Mouse (Mus musculus): ENCODE measurements at regions not wholly inside any gene's neighbourhood (a gene's known extent, or its start where the extent isn't known, plus 50 kb on each side); places are given as distances from the start of the nearest gene placed in this dataset.

GRCm38 (mm10) chr1:41390102-41390884, 584.9 kb downstream of the Tmem182 start:
- TF ChIP-seq POLR2A (IDR thresholded peaks at IDR 0.05; ENCODE audit: insufficient read depth, low read length) = no peak
- TF ChIP-seq EP300 (IDR thresholded peaks at IDR 0.05; ENCODE audit: insufficient read depth, low read depth, low read length) = peak; percentile 96
- Histone ChIP-seq H3K27me3 (ENCODE audit: control insufficient read depth, insufficient read depth, low read length, poor library complexity, severe bottlenecking) (no peaks in the 10 kb centered on the region), H3K9ac (ENCODE audit: low read depth, poor library complexity, severe bottlenecking) (no peak overlapping the region), H3K4me3 (ENCODE audit: low read depth, low read length) (no peak overlapping the region), H3K4me1 (ENCODE audit: control insufficient read depth, insufficient read depth, low read length) (no peaks in the 10 kb centered on the region), H3K36me3 (ENCODE audit: control insufficient read depth, insufficient read depth, low read length, poor library complexity, severe bottlenecking) (no peaks in the 10 kb centered on the region), H3K27ac (ENCODE audit: insufficient read depth, low read length) (0 out of 2 replicates have a peak overlapping the region, but pooled peaks have one; percentile 16), H3K9me3 (replicated peaks; ENCODE audit: control insufficient read depth, insufficient read depth, low read length, poor library complexity, severe bottlenecking) (no peaks in the 10 kb centered on the region)

DNA sequence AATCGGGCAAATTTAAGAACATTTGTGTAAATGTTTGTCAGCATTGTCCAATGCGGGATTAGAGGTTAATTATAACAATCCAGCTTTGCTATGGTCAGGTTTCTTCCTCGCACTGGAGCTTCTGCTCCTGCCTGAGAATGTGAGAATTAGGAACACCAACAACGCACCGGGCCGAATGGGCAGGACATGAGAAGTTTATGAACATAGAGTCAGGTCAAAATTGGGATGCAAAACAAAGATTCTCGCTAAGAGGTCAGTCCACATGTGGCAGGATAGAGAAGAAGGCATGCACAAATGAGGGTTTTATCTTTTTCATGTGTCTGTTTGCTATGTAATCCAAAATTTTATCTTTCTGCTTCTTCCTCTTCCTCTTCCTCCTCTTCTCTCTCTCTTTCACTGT, 585.7 kb downstream of the Tmem182 start:
- Histone ChIP-seq H3K9me3 (replicated peaks; ENCODE audit: control insufficient read depth, insufficient read depth, low read length, poor library complexity, severe bottlenecking) (no peaks in the 10 kb centered on the region), H3K9ac (ENCODE audit: low read depth, poor library complexity, severe bottlenecking) (no peak overlapping the region), H3K27me3 (ENCODE audit: control insufficient read depth, insufficient read depth, low read length, poor library complexity, severe bottlenecking) (no peaks in the 10 kb centered on the region), H3K4me1 (ENCODE audit: control insufficient read depth, insufficient read depth, low read length) (no peaks in the 10 kb centered on the region), H3K27ac (ENCODE audit: insufficient read depth, low read length) (no peak overlapping the region), H3K36me3 (ENCODE audit: control insufficient read depth, insufficient read depth, low read length, poor library complexity, severe bottlenecking) (no peaks in the 10 kb centered on the region), H3K4me3 (ENCODE audit: low read depth, low read length) (no peak overlapping the region)
- no peak for TF ChIP-seq EP300 (IDR thresholded peaks at IDR 0.05; ENCODE audit: insufficient read depth, low read depth, low read length)
- TF ChIP-seq POLR2A (IDR thresholded peaks at IDR 0.05; ENCODE audit: insufficient read depth, low read length) = no peak
- TF ChIP-seq CTCF (IDR thresholded peaks at IDR 0.05; ENCODE audit: low read depth, low read length) = no peak

GRCm38 (mm10) chr1:41393287-41393686, 587.9 kb downstream of the Tmem182 start:
- H3K4me1 ChIP-seq (ENCODE audit: control insufficient read depth, insufficient read depth, low read length) = no peaks in the 10 kb centered on the region
- H3K9me3 ChIP-seq (replicated peaks; ENCODE audit: control insufficient read depth, insufficient read depth, low read length, poor library complexity, severe bottlenecking) = no peaks in the 10 kb centered on the region
- TF ChIP-seq CTCF (IDR thresholded peaks at IDR 0.05; ENCODE audit: low read depth, low read length) (no peak), POLR2A (IDR thresholded peaks at IDR 0.05; ENCODE audit: insufficient read depth, low read length) (no peak), EP300 (IDR thresholded peaks at IDR 0.05; ENCODE audit: insufficient read depth, low read depth, low read length) (no peak)
- H3K27ac ChIP-seq (ENCODE audit: insufficient read depth, low read length) = no peak overlapping the region
- no peaks in the 10 kb centered on the region for H3K36me3 ChIP-seq (ENCODE audit: control insufficient read depth, insufficient read depth, low read length, poor library complexity, severe bottlenecking)
- H3K27me3 ChIP-seq (ENCODE audit: control insufficient read depth, insufficient read depth, low read length, poor library complexity, severe bottlenecking) = no peaks in the 10 kb centered on the region
- H3K4me3 ChIP-seq (ENCODE audit: low read depth, low read length) = no peak overlapping the region
- no peak overlapping the region for H3K9ac ChIP-seq (ENCODE audit: low read depth, poor library complexity, severe bottlenecking)

DNA sequence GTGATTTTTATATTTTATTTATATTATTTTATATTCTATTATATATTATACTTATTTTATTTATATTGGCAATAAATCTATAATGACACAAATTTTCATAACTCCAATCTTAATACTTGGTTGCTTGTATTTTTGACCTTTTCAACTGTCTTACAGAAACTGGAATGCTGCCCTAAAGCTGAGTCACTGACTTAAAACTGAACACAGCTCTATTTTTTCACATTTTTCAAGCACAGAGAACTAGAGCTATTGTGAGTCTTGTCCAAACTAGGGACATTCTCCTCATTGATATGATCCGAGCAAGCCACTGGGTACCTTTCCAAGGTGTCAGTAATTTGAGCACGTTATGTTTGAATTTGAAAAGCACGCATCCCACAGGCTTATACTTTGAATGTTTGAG, 589.7 kb downstream of the Tmem182 start:
- no peak overlapping the region for H3K9ac ChIP-seq (ENCODE audit: low read depth, poor library complexity, severe bottlenecking)
- H3K27me3 ChIP-seq (ENCODE audit: control insufficient read depth, insufficient read depth, low read length, poor library complexity, severe bottlenecking) = no peaks in the 10 kb centered on the region
- no peak overlapping the region for H3K4me3 ChIP-seq (ENCODE audit: low read depth, low read length)
- no peaks in the 10 kb centered on the region for H3K9me3 ChIP-seq (replicated peaks; ENCODE audit: control insufficient read depth, insufficient read depth, low read length, poor library complexity, severe bottlenecking)
- no peaks in the 10 kb centered on the region for H3K36me3 ChIP-seq (ENCODE audit: control insufficient read depth, insufficient read depth, low read length, poor library complexity, severe bottlenecking)
- H3K27ac ChIP-seq (ENCODE audit: insufficient read depth, low read length) = no peak overlapping the region
- TF ChIP-seq POLR2A (IDR thresholded peaks at IDR 0.05; ENCODE audit: insufficient read depth, low read length) (no peak), CTCF (IDR thresholded peaks at IDR 0.05; ENCODE audit: low read depth, low read length) (no peak)
- H3K4me1 ChIP-seq (ENCODE audit: control insufficient read depth, insufficient read depth, low read length) = no peaks in the 10 kb centered on the region

GRCm38 (mm10) chr1:41410533-41410932, 605.1 kb downstream of the Tmem182 start:
- no peak for TF ChIP-seq POLR2A (IDR thresholded peaks at IDR 0.05; ENCODE audit: insufficient read depth, low read length)
- no peak for TF ChIP-seq CTCF (IDR thresholded peaks at IDR 0.05; ENCODE audit: low read depth, low read length)
- TF ChIP-seq EP300 (IDR thresholded peaks at IDR 0.05; ENCODE audit: insufficient read depth, low read depth, low read length) = no peak
- Histone ChIP-seq H3K36me3 (ENCODE audit: control insufficient read depth, insufficient read depth, low read length, poor library complexity, severe bottlenecking) (no peaks in the 10 kb centered on the region), H3K9ac (ENCODE audit: low read depth, poor library complexity, severe bottlenecking) (no peak overlapping the region), H3K4me3 (ENCODE audit: low read depth, low read length) (no peak overlapping the region), H3K27ac (ENCODE audit: insufficient read depth, low read length) (no peak overlapping the region), H3K9me3 (replicated peaks; ENCODE audit: control insufficient read depth, insufficient read depth, low read length, poor library complexity, severe bottlenecking) (no peaks in the 10 kb centered on the region), H3K4me1 (ENCODE audit: control insufficient read depth, insufficient read depth, low read length) (no peaks in the 10 kb centered on the region), H3K27me3 (ENCODE audit: control insufficient read depth, insufficient read depth, low read length, poor library complexity, severe bottlenecking) (no peaks in the 10 kb centered on the region)

- no peak overlapping the region for H3K4me3 ChIP-seq (ENCODE audit: low read depth, low read length)
- no peak overlapping the region for H3K9ac ChIP-seq (ENCODE audit: low read depth, poor library complexity, severe bottlenecking)
- no peaks in the 10 kb centered on the region for H3K9me3 ChIP-seq (replicated peaks; ENCODE audit: control insufficient read depth, insufficient read depth, low read length, poor library complexity, severe bottlenecking)
- H3K27ac ChIP-seq (ENCODE audit: insufficient read depth, low read length) = no peak overlapping the region
- no peaks in the 10 kb centered on the region for H3K36me3 ChIP-seq (ENCODE audit: control insufficient read depth, insufficient read depth, low read length, poor library complexity, severe bottlenecking)
- TF ChIP-seq EP300 (IDR thresholded peaks at IDR 0.05; ENCODE audit: insufficient read depth, low read depth, low read length) (no peak), POLR2A (IDR thresholded peaks at IDR 0.05; ENCODE audit: insufficient read depth, low read length) (no peak), CTCF (IDR thresholded peaks at IDR 0.05; ENCODE audit: low read depth, low read length) (no peak)
- H3K4me1 ChIP-seq (ENCODE audit: control insufficient read depth, insufficient read depth, low read length) = no peaks in the 10 kb centered on the region
- no peaks in the 10 kb centered on the region for H3K27me3 ChIP-seq (ENCODE audit: control insufficient read depth, insufficient read depth, low read length, poor library complexity, severe bottlenecking)
Observed at GRCm38 (mm10) chr1:41411641-41412040, 606.2 kb downstream of the Tmem182 start.
